Mouse (Mus musculus) right cerebral cortex, adult 18-20 months (tissue): ENCODE measurements at regions not wholly inside any gene's neighbourhood (a gene's known extent, or its start where the extent isn't known, plus 50 kb on each side); places are given as distances from the start of the nearest gene placed in this dataset.

Experiments used
- DNase-seq: peaks from one replicate; pipeline ENCODE4 v3.0.0; 2022; ENCODE audit warnings: mixed read lengths

GRCm38 (mm10) chr14:104006426-104006825 is 162.2 kb upstream of the Ednrb start:
- no peak for DNase-seq

GRCm38 (mm10) chr14:104005132-104005531 is 160.9 kb upstream of the Ednrb start:
- no peak for DNase-seq

GRCm38 (mm10) chr14:104002421-104002820 is 158.2 kb upstream of the Ednrb start:
- DNase-seq: no peak

GRCm38 (mm10) chr14:103990418-103990817 is 146.2 kb upstream of the Ednrb start:
- no peak for DNase-seq

GRCm38 (mm10) chr14:103989949-103990348 is 145.7 kb upstream of the Ednrb start:
- DNase-seq: no peak

GRCm38 (mm10) chr14:103987266-103987665 is 143.1 kb upstream of the Ednrb start:
- no peak for DNase-seq

GRCm38 (mm10) chr14:103984349-103984748 is 140.1 kb upstream of the Ednrb start:
- DNase-seq: no peak

GRCm38 (mm10) chr14:103978808-103979207 is 134.6 kb upstream of the Ednrb start:
- no peak for DNase-seq

- no peak for DNase-seq
Observed at GRCm38 (mm10) chr14:103977769-103978168, 133.6 kb upstream of the Ednrb start.

- DNase-seq: no peak
Observed at GRCm38 (mm10) chr14:103973955-103974354, 129.8 kb upstream of the Ednrb start.

- no peak for DNase-seq
Observed at GRCm38 (mm10) chr14:103973111-103973510, 128.9 kb upstream of the Ednrb start.

- DNase-seq: no peak
Observed at GRCm38 (mm10) chr14:103969305-103969704, 125.1 kb upstream of the Ednrb start.

GRCm38 (mm10) chr14:103966293-103966692 is 122.1 kb upstream of the Ednrb start:
- no peak for DNase-seq

- no peak for DNase-seq
Observed at GRCm38 (mm10) chr14:103962303-103962881, 118.2 kb upstream of the Ednrb start.

- no peak for DNase-seq
Observed at GRCm38 (mm10) chr14:103951899-103952298, 107.7 kb upstream of the Ednrb start.

- no peak for DNase-seq
Observed at GRCm38 (mm10) chr14:103949950-103950349, 105.7 kb upstream of the Ednrb start.

- no peak for DNase-seq
Observed at GRCm38 (mm10) chr14:103948026-103948777, 104.0 kb upstream of the Ednrb start.

- no peak for DNase-seq
Observed at GRCm38 (mm10) chr14:103945753-103946152, 101.6 kb upstream of the Ednrb start.

GRCm38 (mm10) chr14:103939867-103940266 is 95.7 kb upstream of the Ednrb start:
- no peak for DNase-seq

GRCm38 (mm10) chr14:103938937-103939336 is 94.7 kb upstream of the Ednrb start:
- DNase-seq: no peak

- no peak for DNase-seq
Observed at GRCm38 (mm10) chr14:103938201-103938600, 94.0 kb upstream of the Ednrb start.

GRCm38 (mm10) chr14:103937700-103938099 is 93.5 kb upstream of the Ednrb start:
- DNase-seq: no peak

- no peak for DNase-seq
Observed at GRCm38 (mm10) chr14:103933813-103934212, 89.6 kb upstream of the Ednrb start.

GRCm38 (mm10) chr14:103932170-103932569 is 88.0 kb upstream of the Ednrb start:
- DNase-seq: no peak
